Mouse (Mus musculus) MEL (cell line): ENCODE data around the gene Cpsf6. TPM values are rescaled to one million over a fixed set of nuclear protein-coding genes. Genes with fewer than 3 reads are reported as not detected.

Source experiments
- DNase-seq: peaks from one replicate; pipeline ENCODE4 v3.0.0; 2011; ENCODE audit warnings: low read depth, low spot score
- H3K27ac ChIP-seq: 2 replicates; pipeline ENCODE4 v1.5.1; 2012; ENCODE audit warnings: low read depth, mild to moderate bottlenecking, control low read depth, low read length, moderate library complexity; ENCODE audit not compliant: control insufficient read depth
- H3K27me3 ChIP-seq, 2 experiments: fragments of 150-350 bp in 1 of 2; sonication (generic) in 1 of 2; 2 replicates each; pipeline ENCODE4 v1.6.1; 2012; ENCODE audit warnings: low read length in 2 of 2, mild to moderate bottlenecking in 2 of 2, improper control_type of control experiment in 1 of 2, moderate library complexity in 1 of 2; ENCODE audit not compliant: insufficient read depth in 2 of 2, control insufficient read depth in 1 of 2
- H3K36me3 ChIP-seq, 2 experiments: 2 replicates each; pipeline ENCODE4 v1.6.1; 2012 to 2014; ENCODE audit warnings: low read length in 2 of 2, improper control_type of control experiment in 1 of 2, inconsistent platforms in 1 of 2, mild to moderate bottlenecking in 1 of 2; ENCODE audit not compliant: insufficient read depth in 2 of 2, control insufficient read depth in 1 of 2
- H3K4me1 ChIP-seq, 2 experiments: fragments of 150-350 bp in 1 of 2; sonication (generic) in 1 of 2; 2 replicates each; pipeline ENCODE4 v1.6.1; 2012; ENCODE audit warnings: low read length in 2 of 2, improper control_type of control experiment in 1 of 2, mild to moderate bottlenecking in 1 of 2; ENCODE audit not compliant: insufficient read depth in 2 of 2, control insufficient read depth in 1 of 2
- H3K4me3 ChIP-seq, 2 experiments: fragments of 150-350 bp in 1 of 2; sonication (generic) in 1 of 2; 2 replicates each; pipeline ENCODE4 v1.5.1; 2012; ENCODE audit warnings: low read depth in 2 of 2, low read length in 2 of 2, mild to moderate bottlenecking in 2 of 2, moderate library complexity in 2 of 2, control low read depth in 1 of 2, improper control_type of control experiment in 1 of 2; ENCODE audit not compliant: control insufficient read depth in 1 of 2, insufficient read depth in 1 of 2
- H3K79me2 ChIP-seq: 2 replicates; pipeline ENCODE4 v1.6.1; 2012; ENCODE audit warnings: mild to moderate bottlenecking, low read length, moderate library complexity; ENCODE audit not compliant: control insufficient read depth, poor library complexity, insufficient read depth
- H3K9ac ChIP-seq: 2 replicates; pipeline ENCODE4 v1.6.1; 2012; ENCODE audit warnings: low read depth, mild to moderate bottlenecking, control low read depth, low read length, moderate library complexity; ENCODE audit not compliant: control insufficient read depth, poor library complexity, severe bottlenecking
- H3K9me3 ChIP-seq: fragments of 150-350 bp; sonication (generic); replicated peaks from 2 replicates; pipeline ENCODE4 v1.6.1; 2012; ENCODE audit warnings: mild to moderate bottlenecking, low read length, improper control_type of control experiment, moderate library complexity; ENCODE audit not compliant: insufficient read depth
- BHLHE40 ChIP-seq: IDR thresholded peaks from 2 replicates; pipeline ENCODE4 v1.6.1; 2012; ENCODE audit warnings: low read depth, mild to moderate bottlenecking, inconsistent platforms, low read length, improper control_type of control experiment, borderline replicate concordance
- CHD1 ChIP-seq: IDR thresholded peaks from 2 replicates; pipeline ENCODE4 v1.6.1; 2012; ENCODE audit warnings: low read depth, mild to moderate bottlenecking, inconsistent platforms, low read length, improper control_type of control experiment
- CHD2 ChIP-seq: IDR thresholded peaks from 2 replicates; pipeline ENCODE4 v1.6.1; 2011; ENCODE audit warnings: low read length, improper control_type of control experiment
- ELF1 ChIP-seq: IDR thresholded peaks from 2 replicates; pipeline ENCODE4 v1.6.1; 2014; ENCODE audit warnings: low read depth, mild to moderate bottlenecking, inconsistent platforms, low read length, improper control_type of control experiment, moderate library complexity
- JUND ChIP-seq: IDR thresholded peaks from 2 replicates; pipeline ENCODE4 v1.6.1; 2011; ENCODE audit warnings: low read depth, mild to moderate bottlenecking, improper control_type of control experiment, low read length
- KAT2A ChIP-seq: conservative IDR thresholded peaks from 2 replicates; pipeline ENCODE4 v1.6.1; 2012; ENCODE audit warnings: low read depth, low read length, improper control_type of control experiment, inconsistent platforms
- MAFK ChIP-seq: IDR thresholded peaks from 2 replicates; pipeline ENCODE4 v1.6.1; 2011; ENCODE audit warnings: low read depth, mild to moderate bottlenecking, low read length, improper control_type of control experiment, borderline replicate concordance
- MAX ChIP-seq: IDR thresholded peaks from 2 replicates; pipeline ENCODE4 v1.6.1; 2011; ENCODE audit warnings: low read length, improper control_type of control experiment
- MEF2A ChIP-seq: IDR thresholded peaks from 2 replicates; pipeline ENCODE4 v1.6.1; 2014; ENCODE audit warnings: low read depth, mild to moderate bottlenecking, inconsistent platforms, low read length, improper control_type of control experiment; ENCODE audit not compliant: poor library complexity, insufficient replicate concordance, severe bottlenecking; ENCODE audit errors: extremely low read depth
- MYB ChIP-seq: IDR thresholded peaks from 2 replicates; pipeline ENCODE4 v1.6.1; 2011; ENCODE audit warnings: mild to moderate bottlenecking, low read depth, low read length, improper control_type of control experiment
- NELFE ChIP-seq: IDR thresholded peaks from 2 replicates; pipeline ENCODE4 v1.6.1; 2011; ENCODE audit warnings: low read depth, low read length, improper control_type of control experiment
- NRF1 ChIP-seq: IDR thresholded peaks from 2 replicates; pipeline ENCODE4 v1.6.1; 2014; ENCODE audit warnings: low read depth, mild to moderate bottlenecking, inconsistent platforms, low read length, improper control_type of control experiment, moderate library complexity; ENCODE audit not compliant: poor library complexity, insufficient read depth, severe bottlenecking
- POLR2A ChIP-seq, 2 experiments: IDR thresholded peaks; 2 replicates each; pipeline ENCODE4 v1.6.1; 2011 to 2012; ENCODE audit warnings: low read length in 2 of 2, mild to moderate bottlenecking in 2 of 2, control low read depth in 1 of 2, improper control_type of control experiment in 1 of 2, low read depth in 1 of 2, moderate library complexity in 1 of 2; ENCODE audit not compliant: control insufficient read depth in 1 of 2, insufficient read depth in 1 of 2, poor library complexity in 1 of 2
- POLR2AphosphoS2 ChIP-seq: IDR thresholded peaks from 2 replicates; pipeline ENCODE4 v1.6.1; 2011; ENCODE audit warnings: low read length, improper control_type of control experiment
- POLR2AphosphoS5 ChIP-seq: IDR thresholded peaks from 2 replicates; pipeline ENCODE4 v1.6.1; 2012; ENCODE audit warnings: low read depth, borderline replicate concordance, mild to moderate bottlenecking, inconsistent platforms, low read length, moderate library complexity, mixed read lengths
- SIN3A ChIP-seq: IDR thresholded peaks from 2 replicates; pipeline ENCODE4 v1.6.1; 2012; ENCODE audit warnings: low read length, improper control_type of control experiment, inconsistent platforms
- TAL1 ChIP-seq: IDR thresholded peaks from 2 replicates; pipeline ENCODE4 v1.6.1; 2012; ENCODE audit warnings: mild to moderate bottlenecking, inconsistent platforms, low read length, moderate library complexity, mixed read lengths
- TBP ChIP-seq: IDR thresholded peaks from 2 replicates; pipeline ENCODE4 v1.8.0; 2011; ENCODE audit warnings: low read depth, low read length, improper control_type of control experiment
- UBTF ChIP-seq: IDR thresholded peaks from 2 replicates; pipeline ENCODE4 v1.6.1; 2012; ENCODE audit warnings: low read depth, mild to moderate bottlenecking, inconsistent platforms, low read length, improper control_type of control experiment, moderate library complexity, borderline replicate concordance; ENCODE audit not compliant: insufficient read depth
- USF1 ChIP-seq: IDR thresholded peaks from 2 replicates; pipeline ENCODE4 v1.6.1; 2014; ENCODE audit warnings: low read depth, mild to moderate bottlenecking, inconsistent platforms, low read length, improper control_type of control experiment, moderate library complexity
- USF2 ChIP-seq, 2 experiments: IDR thresholded peaks; 2 replicates each; pipeline ENCODE4 v1.6.1; 2011 to 2012; ENCODE audit warnings: improper control_type of control experiment in 2 of 2, low read length in 2 of 2, borderline replicate concordance in 1 of 2, inconsistent platforms in 1 of 2, low read depth in 1 of 2, mild to moderate bottlenecking in 1 of 2; ENCODE audit not compliant: insufficient read depth in 1 of 2
- ZC3H11A ChIP-seq: IDR thresholded peaks from 2 replicates; pipeline ENCODE4 v1.6.1; 2012; ENCODE audit warnings: low read depth, mild to moderate bottlenecking, inconsistent platforms, low read length, improper control_type of control experiment
- ZKSCAN1 ChIP-seq: IDR thresholded peaks from 2 replicates; pipeline ENCODE4 v1.6.1; 2012; ENCODE audit warnings: low read depth, mild to moderate bottlenecking, inconsistent platforms, low read length, improper control_type of control experiment, moderate library complexity
- ZMIZ1 ChIP-seq: IDR thresholded peaks from 2 replicates; pipeline ENCODE4 v1.6.1; 2012; ENCODE audit warnings: low read depth, mild to moderate bottlenecking, inconsistent platforms, low read length, improper control_type of control experiment, moderate library complexity
- ZNF384 ChIP-seq: IDR thresholded peaks from 2 replicates; pipeline ENCODE4 v1.6.1; 2012; ENCODE audit warnings: low read depth, mild to moderate bottlenecking, inconsistent platforms, low read length, improper control_type of control experiment
- polyA plus RNA-seq, 2 experiments: library from polyadenylated mRNA; stranded (reverse) in 1 of 2; unstranded in 1 of 2; fragments of >175 nt in 1 of 2; fragments of >200 nt in 1 of 2; gene quantifications; 2 replicates each; pipeline versions ENCODE4 v1.2.1 to v1.2.4; 2012; ENCODE audit warnings: low replicate concordance in 2 of 2, low read depth in 1 of 2; ENCODE audit not compliant: insufficient read length in 2 of 2, insufficient read depth in 1 of 2, missing spikeins in 1 of 2
- total RNA-seq: library from RNA; depleted of rRNA; stranded (reverse); fragments of 300-350 nt; gene quantifications from 2 replicates; pipeline ENCODE4 v1.2.3, GENCODE M21; 2012

The Cpsf6 gene
- total and polyA plus RNA-seq, 3 experiments: 85.7 to 88.2 TPM; not detected in 1

- peaks cover 2 to 4% of the 10 kb centered on the region in 2 experiments; a peak in 2 of 4 replicates for H3K4me1 ChIP-seq
- TF ChIP-seq ZKSCAN1 (no peak), TAL1 (no peak), POLR2AphosphoS2 (no peak), NRF1 (no peak), ZC3H11A (no peak), USF1 (no peak), CHD2 (no peak), MAX (no peak), MEF2A (no peak), ELF1 (no peak), MYB (no peak), KAT2A (no peak), JUND (no peak), TBP (no peak), BHLHE40 (no peak)
- no peak overlapping the region for H3K27ac ChIP-seq
- no peaks in the 10 kb centered on the region for H3K27me3 ChIP-seq
- H3K79me2 ChIP-seq: no peaks in the 10 kb centered on the region
- no peak for DNase-seq
- no peaks in the 10 kb centered on the region for H3K9me3 ChIP-seq
- H3K36me3 ChIP-seq: peaks cover 0 to 3% of the 10 kb centered on the region in 2 experiments; a peak in 1 of 4 replicates
- H3K4me3 ChIP-seq: no peak overlapping the region
- H3K9ac ChIP-seq: no peak overlapping the region
Observed at GRCm38 (mm10) chr10:117425013-117425412, 45.2 kb upstream of the Cpsf6 start.

GRCm38 (mm10) chr10:117424146-117424905 is 44.5 kb upstream of the Cpsf6 start:
- Histone ChIP-seq H3K27me3 (no peaks in the 10 kb centered on the region), H3K79me2 (no peaks in the 10 kb centered on the region), H3K27ac (no peak overlapping the region), H3K9me3 (no peaks in the 10 kb centered on the region), H3K4me1 (peaks cover 2 to 4% of the 10 kb centered on the region in 2 experiments; a peak in 2 of 4 replicates), H3K9ac (no peak overlapping the region), H3K36me3 (peaks cover 0 to 4% of the 10 kb centered on the region in 2 experiments; a peak in 1 of 4 replicates), H3K4me3 (no peak overlapping the region)
- TF ChIP-seq JUND (no peak), MAFK (no peak), UBTF (no peak), NELFE (no peak), USF2 (IDR thresholded peaks at IDR 0.05; ENCODE audit: borderline replicate concordance in 1 of 2, insufficient read depth in 1 of 2, low read depth in 1 of 2, low read length in 2 of 2) (no peak), MYB (no peak), POLR2AphosphoS5 (no peak), ZNF384 (no peak), CHD1 (no peak), MAX (no peak), SIN3A (no peak), POLR2A (IDR thresholded peaks at IDR 0.05; ENCODE audit: control insufficient read depth in 1 of 2, insufficient read depth in 1 of 2, low read depth in 1 of 2, low read length in 2 of 2, poor library complexity in 1 of 2) (no peak), ZMIZ1 (no peak), TAL1 (no peak), MEF2A (no peak)
- no peak for DNase-seq
